ENCODE assay signal across 8 mouse cellular contexts in the genomic region with DNA sequence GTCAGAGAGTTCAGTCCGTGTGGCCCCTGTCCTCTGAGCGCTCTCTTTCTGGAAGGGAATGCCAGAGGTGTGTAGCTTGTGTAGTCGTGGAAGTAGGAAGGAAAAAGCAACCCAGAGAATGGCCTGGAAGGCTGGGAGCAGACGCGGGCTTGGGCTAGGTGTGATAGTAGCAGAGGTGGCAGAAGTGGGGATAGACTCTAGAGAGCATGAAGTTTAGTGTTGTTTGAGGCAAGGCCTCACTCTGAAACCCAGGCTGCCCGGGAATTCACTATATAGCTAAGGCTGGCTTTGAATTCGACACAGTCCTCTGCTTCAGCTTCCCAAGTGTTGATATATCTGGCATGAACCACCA. TPM values are rescaled to one million over a fixed set of nuclear protein-coding genes. Genes with fewer than 3 reads are reported as not detected.
DNase-seq lines count a peak whose midpoint lies in the region; ATAC-seq lines count a peak whose summit lies in the region.

No protein-coding gene starts in this region.

- no peaks in the 10 kb centered on the region for H3K27me3 ChIP-seq in kidney, embryonic 14.5 days (ENCODE audit: control insufficient read depth, insufficient read depth, low read length)
- H3K27me3 ChIP-seq in embryonic facial prominence, embryonic 10.5 days (replicated peaks; ENCODE audit: low read depth, poor library complexity, severe bottlenecking): no peaks in the 10 kb centered on the region
- no peaks in the 10 kb centered on the region for H3K27me3 ChIP-seq in intestine, embryonic 16.5 days (replicated peaks; ENCODE audit: control insufficient read depth, insufficient read depth, low read length)

- WGBS in kidney, embryonic 14.5 days: 2% methylated on average over 7 of the region's 7 CpGs
- 1% methylated on average over 7 of the region's 7 CpGs for WGBS in embryonic facial prominence, embryonic 10.5 days
- whole genome bisulfite sequencing in intestine, embryonic 16.5 days: under 1% methylated on average over 7 of the region's 7 CpGs

- H3K9me3 ChIP-seq in kidney, embryonic 14.5 days (ENCODE audit: control insufficient read depth, low read length): no peaks in the 10 kb centered on the region
- no peaks in the 10 kb centered on the region for H3K9me3 ChIP-seq in embryonic facial prominence, embryonic 10.5 days
- H3K9me3 ChIP-seq in intestine, embryonic 16.5 days (ENCODE audit: control insufficient read depth, low read length): no peaks in the 10 kb centered on the region

- ATAC-seq in kidney, embryonic 14.5 days (ENCODE audit: low FRiP score, low TSS enrichment): peak; percentile 16
- ATAC-seq in intestine, embryonic 16.5 days: peak; percentile 43; the same call in 1 of the 2 replicates

- peak overlapping the region; percentile 75 for H3K9ac ChIP-seq in kidney, embryonic 14.5 days (ENCODE audit: low read depth, low read length)
- H3K9ac ChIP-seq in intestine, embryonic 16.5 days (ENCODE audit: low read depth, low read length): peak overlapping the region; percentile 72

- H3K4me3 ChIP-seq in kidney, embryonic 14.5 days (ENCODE audit: low read length): peak overlapping the region; percentile 97
- peak overlapping the region; percentile 89 for H3K4me3 ChIP-seq in embryonic facial prominence, embryonic 10.5 days
- peak overlapping the region; percentile 60 for H3K4me3 ChIP-seq in intestine, embryonic 16.5 days (ENCODE audit: low read length)

- no peak for DNase-seq in kidney, adult 11 months
- DNase-seq in embryonic facial prominence, embryonic 10.5 days (ENCODE audit: low spot score): no peak
- peak; percentile 42 for DNase-seq in neural tube, embryonic 10.5 days (ENCODE audit: extremely low spot score, low spot score)
- DNase-seq in ovary, postnatal 10 days (ENCODE audit: low spot score): no peak
- no peak for DNase-seq in gastrocnemius, postnatal 4 days (ENCODE audit: low spot score in 2 of 2)
- no peak for DNase-seq in spleen, postnatal 36 days (ENCODE audit: low spot score in 2 of 2)

- H3K4me1 ChIP-seq in kidney, embryonic 14.5 days (ENCODE audit: control insufficient read depth, insufficient read depth, low read length): peaks cover 10% of the 10 kb centered on the region
- H3K4me1 ChIP-seq in embryonic facial prominence, embryonic 10.5 days: peaks cover 19% of the 10 kb centered on the region
- H3K4me1 ChIP-seq in intestine, embryonic 16.5 days (ENCODE audit: control insufficient read depth, insufficient read depth, low read length): peaks cover 22% of the 10 kb centered on the region

- H3K36me3 ChIP-seq in kidney, embryonic 14.5 days (ENCODE audit: control insufficient read depth, insufficient read depth, low read length): peaks cover 25% of the 10 kb centered on the region
- H3K36me3 ChIP-seq in embryonic facial prominence, embryonic 10.5 days (replicated peaks): peaks cover 33% of the 10 kb centered on the region
- 0 out of 2 replicates have a peak, but pooled peaks cover 1% of the 10 kb centered on the region for H3K36me3 ChIP-seq in intestine, embryonic 16.5 days (ENCODE audit: control insufficient read depth, insufficient read depth, low read length)

- peak overlapping the region; percentile 67 for H3K4me2 ChIP-seq in kidney, embryonic 14.5 days (replicated peaks; ENCODE audit: low read depth, low read length)
- peak overlapping the region; percentile 85 for H3K4me2 ChIP-seq in intestine, embryonic 16.5 days (ENCODE audit: low read depth, low read length)

- H3K27ac ChIP-seq in kidney, embryonic 14.5 days (ENCODE audit: low read depth, low read length): no peak overlapping the region
- H3K27ac ChIP-seq in embryonic facial prominence, embryonic 10.5 days (replicated peaks): peak overlapping the region; percentile 87
- 0 out of 2 replicates have a peak overlapping the region, but pooled peaks have one; percentile 55 for H3K27ac ChIP-seq in intestine, embryonic 16.5 days (ENCODE audit: low read length)

RNA-seq across cellular contexts. Expression of gene 1700088E04Rik, which starts 0.5 kb away (rescaled TPM):
- polyA plus RNA-seq in kidney, embryonic 14.5 days (2014; fragmentation: Nextera tagmentation; extraction: Ambion mirVana): 7.1 and 8.8 TPM in 2 replicates
- polyA plus RNA-seq in embryonic facial prominence, embryonic 10.5 days (2016; fragmentation: Nextera tagmentation; extraction: Ambion mirVana): 8.0 and 8.2 TPM in 2 replicates
- polyA plus RNA-seq in intestine, embryonic 16.5 days (2015; fragmentation: Nextera tagmentation; extraction: Ambion mirVana): 4.2 and 5.7 TPM in 2 replicates
- total RNA-seq in gastrocnemius, postnatal 4 days (2021): 1 to 10 TPM in 1 of 2 experiments, under 1 TPM in 1; 0.96 to 1.6 TPM

RNA-seq across cellular contexts. Expression of gene Polr2f, which starts 0.7 kb away (rescaled TPM):
- 352 and 434 TPM in 2 replicates for polyA plus RNA-seq in kidney, embryonic 14.5 days (2014; fragmentation: Nextera tagmentation; extraction: Ambion mirVana)
- polyA plus RNA-seq in embryonic facial prominence, embryonic 10.5 days (2016; fragmentation: Nextera tagmentation; extraction: Ambion mirVana): 414 and 440 TPM in 2 replicates
- polyA plus RNA-seq in intestine, embryonic 16.5 days (2015; fragmentation: Nextera tagmentation; extraction: Ambion mirVana): 287 and 317 TPM in 2 replicates
- 10 to 100 TPM; 72.2 to 92.4 TPM for total RNA-seq in gastrocnemius, postnatal 4 days (2021)

RNA-seq across cellular contexts. Expression of gene Sox10, which starts 23.5 kb away (rescaled TPM):
- polyA plus RNA-seq in kidney, embryonic 14.5 days (2014; fragmentation: Nextera tagmentation; extraction: Ambion mirVana): 0.21 and 0.22 TPM in 2 replicates
- 11.4 and 12.9 TPM in 2 replicates for polyA plus RNA-seq in embryonic facial prominence, embryonic 10.5 days (2016; fragmentation: Nextera tagmentation; extraction: Ambion mirVana)
- polyA plus RNA-seq in intestine, embryonic 16.5 days (2015; fragmentation: Nextera tagmentation; extraction: Ambion mirVana): 5.2 and 5.4 TPM in 2 replicates
- 10 to 100 TPM; 11.6 to 13.7 TPM for total RNA-seq in gastrocnemius, postnatal 4 days (2021)

RNA-seq across cellular contexts. Expression of gene Micall1, which starts 32.8 kb away (rescaled TPM):
- polyA plus RNA-seq in kidney, embryonic 14.5 days (2014; fragmentation: Nextera tagmentation; extraction: Ambion mirVana): 6.5 and 7.2 TPM in 2 replicates
- 7.3 and 7.4 TPM in 2 replicates for polyA plus RNA-seq in embryonic facial prominence, embryonic 10.5 days (2016; fragmentation: Nextera tagmentation; extraction: Ambion mirVana)
- 5.2 and 6.3 TPM in 2 replicates for polyA plus RNA-seq in intestine, embryonic 16.5 days (2015; fragmentation: Nextera tagmentation; extraction: Ambion mirVana)
- 10 to 100 TPM; 26.5 to 29.4 TPM for total RNA-seq in gastrocnemius, postnatal 4 days (2021)
